Mouse (Mus musculus): ENCODE measurements around the gene 4930544D05Rik. TPM values are rescaled to one million over a fixed set of nuclear protein-coding genes. Genes with fewer than 3 reads are reported as not detected.

The 4930544D05Rik gene
- polyA plus RNA-seq, 1 experiment from 2014 or later: not detected

DNA sequence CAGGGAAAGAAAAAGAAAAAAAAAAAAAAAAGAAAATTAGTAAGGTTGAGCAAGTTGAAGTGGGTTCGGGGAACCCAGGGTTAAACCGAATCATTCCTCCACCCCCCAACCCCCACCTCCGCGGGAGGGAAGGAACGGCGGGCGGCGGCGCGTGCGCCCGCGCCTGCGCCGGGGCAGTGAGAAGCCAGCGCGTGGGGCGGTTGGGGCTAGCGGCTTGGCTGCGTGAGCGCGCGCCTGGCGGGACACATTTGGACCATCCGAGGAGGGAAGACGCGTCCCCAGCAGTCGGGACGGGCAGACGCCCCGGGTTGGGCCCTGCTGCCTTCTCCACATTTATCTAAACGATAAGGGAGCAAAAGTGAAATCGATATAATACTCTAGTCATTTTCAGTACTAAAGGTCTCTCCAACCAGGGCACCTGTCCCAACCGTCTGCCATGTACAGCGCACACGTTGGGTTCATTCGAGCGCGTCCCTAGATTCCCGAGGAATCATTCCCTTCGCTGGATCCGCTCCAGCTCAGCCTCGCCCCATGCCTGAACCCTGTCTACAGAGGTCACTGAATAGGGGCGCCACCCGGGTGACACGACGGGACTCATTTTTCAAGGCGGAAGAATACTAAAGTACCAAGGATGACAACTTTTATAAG is 39.4 kb downstream of the 4930544D05Rik start:
- Histone ChIP-seq H3K27ac (ENCODE audit: low read depth) (peak overlapping the region; percentile 98), H3K36me3 (ENCODE audit: control insufficient read depth, insufficient read depth, low read length) (peaks cover 31% of the 10 kb centered on the region), H3K4me2 (ENCODE audit: low read length) (peak overlapping the region; percentile 98), H3K9ac (ENCODE audit: low read length) (peak overlapping the region; percentile 99), H3K4me1 (replicated peaks; ENCODE audit: control insufficient read depth, insufficient read depth, low read length) (peaks cover 46% of the 10 kb centered on the region), H3K4me3 (ENCODE audit: low read depth, low read length) (peak overlapping the region; percentile 100), H3K27me3 (replicated peaks; ENCODE audit: control insufficient read depth, insufficient read depth, low read length) (no peaks in the 10 kb centered on the region), H3K9me3 (ENCODE audit: control insufficient read depth, low read length) (no peaks in the 10 kb centered on the region)
- WGBS: 0% methylated on average over 48 of the region's 48 CpGs
- peak; percentile 34 for ATAC-seq (replicated peaks; ENCODE audit: low FRiP score, low TSS enrichment, low read depth)
- peak; percentile 93 for DNase-seq (ENCODE audit: low spot score)

DNA sequence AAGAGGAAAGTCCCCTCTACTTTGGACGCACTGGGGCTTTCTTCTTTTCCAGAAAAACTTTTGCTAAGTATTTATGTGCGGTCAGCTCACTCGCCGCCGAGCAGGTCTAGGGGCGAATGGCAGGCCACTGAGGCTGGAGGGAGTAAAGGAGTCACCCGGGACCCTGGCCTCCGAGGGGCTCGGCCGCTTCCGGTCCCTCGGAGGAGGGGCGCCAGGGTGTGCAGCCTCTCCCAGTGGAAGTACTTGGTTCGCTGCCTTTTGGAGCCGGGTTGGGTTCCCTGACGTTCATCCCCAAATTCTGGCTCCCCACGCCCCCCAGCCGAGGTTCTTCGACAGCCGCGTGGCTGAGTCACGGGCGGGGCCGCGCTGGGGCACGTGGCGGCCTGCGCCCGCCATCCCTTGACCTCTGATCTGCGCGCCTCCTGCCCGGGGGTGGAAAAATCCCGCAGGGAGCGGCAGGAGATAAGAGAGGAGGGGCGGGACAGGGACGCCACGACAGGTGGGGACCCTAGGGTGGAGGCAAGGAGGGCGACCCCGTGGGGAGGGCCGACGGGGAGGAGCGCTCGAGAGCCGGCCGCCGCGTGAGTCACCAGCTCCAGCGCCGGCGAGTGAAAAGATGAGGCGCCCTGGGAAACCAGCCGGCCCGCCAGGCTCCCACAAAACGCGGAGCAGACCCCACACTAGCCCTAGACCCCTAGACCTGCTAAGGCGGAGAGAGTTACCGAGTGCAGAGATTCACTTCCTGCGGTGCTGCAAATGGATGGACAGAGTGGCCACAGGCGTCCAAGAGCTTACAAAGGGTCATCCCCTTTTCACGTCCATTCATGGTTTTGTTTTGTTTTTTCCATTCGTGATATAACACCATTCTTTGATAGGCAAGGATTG is 40.2 kb downstream of the 4930544D05Rik start:
- Histone ChIP-seq H3K4me2 (ENCODE audit: low read length) (peak overlapping the region; percentile 98), H3K36me3 (ENCODE audit: control insufficient read depth, insufficient read depth, low read length) (peaks cover 24% of the 10 kb centered on the region), H3K4me1 (replicated peaks; ENCODE audit: control insufficient read depth, insufficient read depth, low read length) (peaks cover 43% of the 10 kb centered on the region), H3K9me3 (ENCODE audit: control insufficient read depth, low read length) (no peaks in the 10 kb centered on the region), H3K27me3 (replicated peaks; ENCODE audit: control insufficient read depth, insufficient read depth, low read length) (no peaks in the 10 kb centered on the region), H3K4me3 (ENCODE audit: low read depth, low read length) (peak overlapping the region; percentile 100), H3K9ac (ENCODE audit: low read length) (peak overlapping the region; percentile 99), H3K27ac (ENCODE audit: low read depth) (peak overlapping the region; percentile 98)
- ATAC-seq (replicated peaks; ENCODE audit: low FRiP score, low TSS enrichment, low read depth) (peak; percentile 63), DNase-seq (ENCODE audit: low spot score) (peak; percentile 81)
- under 1% methylated on average over 58 of the region's 61 CpGs for WGBS

DNA sequence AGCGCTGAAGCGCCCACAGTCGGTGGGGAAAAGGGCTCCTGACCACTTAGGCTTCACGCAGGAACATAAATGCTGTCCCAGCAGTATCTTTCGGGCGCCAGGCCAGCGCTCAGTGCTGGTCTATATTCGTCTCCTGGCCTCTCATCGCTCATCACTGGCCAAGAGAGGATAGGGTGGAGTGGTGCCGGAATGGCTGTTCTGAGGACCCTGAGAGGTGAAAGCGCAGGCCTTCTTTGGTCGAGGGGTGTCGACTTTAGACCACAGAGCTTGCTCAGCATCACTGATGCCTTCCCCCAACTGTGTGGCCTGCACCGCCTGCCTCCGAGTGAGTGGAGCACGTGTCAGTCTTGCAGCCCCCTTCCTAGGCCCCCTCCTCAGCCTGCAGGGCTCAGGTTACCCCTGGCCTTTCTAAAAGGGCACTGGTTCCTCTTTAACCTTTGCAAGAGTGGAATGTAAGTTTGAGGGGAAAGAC is 40.8 kb downstream of the 4930544D05Rik start:
- Histone ChIP-seq H3K27me3 (replicated peaks; ENCODE audit: control insufficient read depth, insufficient read depth, low read length) (no peaks in the 10 kb centered on the region), H3K4me1 (replicated peaks; ENCODE audit: control insufficient read depth, insufficient read depth, low read length) (peaks cover 36% of the 10 kb centered on the region), H3K4me2 (ENCODE audit: low read length) (peak overlapping the region; percentile 98), H3K27ac (ENCODE audit: low read depth) (peak overlapping the region; percentile 98), H3K9ac (ENCODE audit: low read length) (peak overlapping the region; percentile 99), H3K9me3 (ENCODE audit: control insufficient read depth, low read length) (no peaks in the 10 kb centered on the region), H3K4me3 (ENCODE audit: low read depth, low read length) (peak overlapping the region; percentile 100), H3K36me3 (ENCODE audit: control insufficient read depth, insufficient read depth, low read length) (peaks cover 21% of the 10 kb centered on the region)
- DNase-seq (ENCODE audit: low spot score) (peak; percentile 66), ATAC-seq (replicated peaks; ENCODE audit: low FRiP score, low TSS enrichment, low read depth) (no peak)
- 8% methylated on average over 16 of the region's 16 CpGs for WGBS

DNA sequence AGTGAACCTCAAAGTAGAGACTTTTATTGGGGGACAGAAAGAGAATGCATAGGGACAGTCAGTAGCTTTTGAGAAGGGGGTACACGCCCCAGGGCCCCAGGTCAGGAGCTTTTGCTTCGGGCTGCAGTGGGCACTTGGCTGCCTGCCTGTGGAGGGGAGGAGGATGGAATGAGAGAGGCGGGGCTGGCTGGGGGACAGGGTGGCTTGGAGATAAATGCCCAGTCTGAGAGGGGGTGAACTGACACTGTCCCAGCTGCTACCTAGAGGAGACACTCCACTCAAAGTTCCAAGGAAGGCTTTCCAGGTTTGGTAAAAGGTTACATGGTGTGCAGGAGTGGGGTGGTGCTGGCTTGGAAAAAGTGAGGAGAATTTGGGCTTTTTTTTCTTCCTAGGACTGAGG is 41.3 kb downstream of the 4930544D05Rik start, which contains the start of gene Eno3:
Gene Eno3, plus strand, starts transcription at position 239 of the 400 bp plus-strand sequence.
- Histone ChIP-seq H3K4me2 (ENCODE audit: low read length) (peak within 1 kb of the TSS; percentile 98), H3K27ac (ENCODE audit: low read depth) (peak within 1 kb of the TSS; percentile 98), H3K9me3 (ENCODE audit: control insufficient read depth, low read length) (no peaks in the 10 kb centered on the region), H3K27me3 (replicated peaks; ENCODE audit: control insufficient read depth, insufficient read depth, low read length) (no peaks in the 10 kb centered on the region), H3K36me3 (ENCODE audit: control insufficient read depth, insufficient read depth, low read length) (peaks cover 18% of the 10 kb centered on the region), H3K9ac (ENCODE audit: low read length) (peak within 1 kb of the TSS; percentile 99), H3K4me3 (ENCODE audit: low read depth, low read length) (peak within 1 kb of the TSS; percentile 100), H3K4me1 (replicated peaks; ENCODE audit: control insufficient read depth, insufficient read depth, low read length) (peaks cover 31% of the 10 kb centered on the region)
- ATAC-seq (replicated peaks; ENCODE audit: low FRiP score, low TSS enrichment, low read depth) (no peak), DNase-seq (ENCODE audit: low spot score) (no peak)
- WGBS: 22% methylated on average over 3 of the region's 3 CpGs

DNA sequence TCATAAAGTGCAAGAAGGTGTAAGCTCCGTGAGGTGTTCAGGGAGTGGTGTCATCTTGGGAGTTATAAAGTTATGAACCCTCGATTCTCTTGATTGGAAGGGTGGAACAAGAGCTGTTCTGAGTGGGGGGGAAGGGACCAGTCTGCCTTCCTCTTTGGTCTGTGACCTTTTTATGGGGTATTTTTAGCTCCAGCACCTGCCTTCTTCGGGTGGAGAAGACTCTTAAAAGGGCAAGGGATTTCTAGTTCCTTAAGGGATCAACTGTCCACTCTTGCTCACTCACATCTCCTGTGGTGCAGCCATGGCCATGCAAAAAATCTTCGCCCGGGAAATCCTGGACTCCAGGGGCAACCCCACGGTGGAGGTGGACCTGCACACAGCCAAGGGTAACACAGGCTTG is 41.9 kb downstream of the 4930544D05Rik start:
- Histone ChIP-seq H3K4me1 (replicated peaks; ENCODE audit: control insufficient read depth, insufficient read depth, low read length) (peaks cover 25% of the 10 kb centered on the region), H3K36me3 (ENCODE audit: control insufficient read depth, insufficient read depth, low read length) (peaks cover 18% of the 10 kb centered on the region), H3K27me3 (replicated peaks; ENCODE audit: control insufficient read depth, insufficient read depth, low read length) (no peaks in the 10 kb centered on the region), H3K9ac (ENCODE audit: low read length) (no peak overlapping the region), H3K4me2 (ENCODE audit: low read length) (peak overlapping the region; percentile 98), H3K27ac (ENCODE audit: low read depth) (0 out of 2 replicates have a peak overlapping the region, but pooled peaks have one; percentile 98), H3K4me3 (ENCODE audit: low read depth, low read length) (no peak overlapping the region), H3K9me3 (ENCODE audit: control insufficient read depth, low read length) (no peaks in the 10 kb centered on the region)
- ATAC-seq (replicated peaks; ENCODE audit: low FRiP score, low TSS enrichment, low read depth) (no peak), DNase-seq (ENCODE audit: low spot score) (no peak)
- WGBS: 45% methylated on average over 6 of the region's 6 CpGs

DNA sequence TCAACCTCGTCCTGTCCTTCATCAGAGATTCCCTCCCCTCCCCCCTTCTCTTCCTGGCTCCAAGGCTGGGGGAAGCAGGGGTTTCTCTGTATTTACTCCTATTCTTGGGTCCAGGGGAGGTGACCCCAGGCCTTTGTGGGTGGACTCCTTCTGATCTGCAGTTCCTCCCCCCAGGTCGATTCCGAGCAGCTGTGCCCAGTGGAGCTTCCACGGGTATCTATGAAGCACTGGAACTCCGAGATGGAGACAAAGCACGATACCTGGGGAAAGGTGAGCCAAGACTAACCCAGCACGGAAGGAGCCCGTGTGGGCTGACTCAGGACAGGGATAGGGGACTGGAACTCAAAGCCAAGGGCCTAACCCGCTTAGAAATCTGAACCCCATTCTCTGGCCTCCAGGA is 42.3 kb downstream of the 4930544D05Rik start:
- ATAC-seq (replicated peaks; ENCODE audit: low FRiP score, low TSS enrichment, low read depth): no peak
- H3K27me3 ChIP-seq (replicated peaks; ENCODE audit: control insufficient read depth, insufficient read depth, low read length): no peaks in the 10 kb centered on the region
- H3K4me2 ChIP-seq (ENCODE audit: low read length): no peak overlapping the region

DNA sequence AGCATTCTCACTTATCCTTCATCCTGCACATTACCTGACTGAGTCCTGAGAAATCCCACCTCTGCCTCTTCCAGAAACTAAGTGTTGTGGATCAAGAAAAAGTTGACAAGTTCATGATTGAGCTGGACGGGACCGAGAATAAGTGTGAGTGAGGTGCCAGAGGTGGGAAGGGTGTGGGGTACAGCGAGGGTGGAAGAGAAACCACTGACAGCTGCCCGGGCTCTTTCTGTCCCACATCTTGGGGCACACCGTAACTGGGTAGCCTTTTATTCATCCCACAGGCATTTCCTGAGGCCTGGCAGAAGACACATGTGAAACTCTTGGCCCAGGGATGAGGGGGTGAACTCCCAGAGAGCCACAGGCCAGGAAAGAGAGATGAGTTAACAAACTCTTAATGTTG is 42.9 kb downstream of the 4930544D05Rik start:
- Histone ChIP-seq H3K4me3 (ENCODE audit: low read depth, low read length) (no peak overlapping the region), H3K4me2 (ENCODE audit: low read length) (no peak overlapping the region), H3K4me1 (replicated peaks; ENCODE audit: control insufficient read depth, insufficient read depth, low read length) (peaks cover 23% of the 10 kb centered on the region), H3K27ac (ENCODE audit: low read depth) (no peak overlapping the region), H3K36me3 (ENCODE audit: control insufficient read depth, insufficient read depth, low read length) (peaks cover 21% of the 10 kb centered on the region), H3K27me3 (replicated peaks; ENCODE audit: control insufficient read depth, insufficient read depth, low read length) (no peaks in the 10 kb centered on the region), H3K9ac (ENCODE audit: low read length) (no peak overlapping the region), H3K9me3 (ENCODE audit: control insufficient read depth, low read length) (no peaks in the 10 kb centered on the region)
- 92% methylated on average over 5 of the region's 5 CpGs for WGBS
- DNase-seq (ENCODE audit: low spot score) (no peak), ATAC-seq (replicated peaks; ENCODE audit: low FRiP score, low TSS enrichment, low read depth) (no peak)

More for the DNA sequence above, 42.3 kb downstream of the 4930544D05Rik start:
- Histone ChIP-seq H3K4me1 (replicated peaks; ENCODE audit: control insufficient read depth, insufficient read depth, low read length) (peaks cover 23% of the 10 kb centered on the region), H3K4me3 (ENCODE audit: low read depth, low read length) (no peak overlapping the region), H3K36me3 (ENCODE audit: control insufficient read depth, insufficient read depth, low read length) (peaks cover 18% of the 10 kb centered on the region), H3K9me3 (ENCODE audit: control insufficient read depth, low read length) (no peaks in the 10 kb centered on the region), H3K9ac (ENCODE audit: low read length) (no peak overlapping the region), H3K27ac (ENCODE audit: low read depth) (no peak overlapping the region)
- WGBS: 56% methylated on average over 9 of the region's 9 CpGs
- no peak for DNase-seq (ENCODE audit: low spot score)

DNA sequence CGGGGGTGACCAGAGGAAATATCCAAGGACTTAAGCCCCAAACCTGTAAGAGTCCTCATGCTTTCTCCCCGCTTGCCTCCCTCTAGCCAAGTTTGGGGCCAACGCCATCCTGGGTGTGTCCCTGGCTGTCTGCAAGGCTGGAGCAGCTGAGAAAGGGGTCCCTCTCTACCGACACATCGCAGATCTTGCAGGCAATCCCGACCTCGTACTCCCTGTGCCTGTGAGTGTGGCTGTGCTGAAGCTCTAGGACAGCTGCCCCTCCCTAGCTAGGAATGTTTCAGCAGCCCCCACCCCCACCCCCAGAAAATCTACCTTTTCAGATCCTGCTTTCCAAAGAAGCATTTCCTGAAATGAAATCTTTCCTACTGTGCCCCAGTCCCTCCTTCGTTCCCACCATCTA is 43.3 kb downstream of the 4930544D05Rik start:
- Histone ChIP-seq H3K4me3 (ENCODE audit: low read depth, low read length) (no peak overlapping the region), H3K27ac (ENCODE audit: low read depth) (no peak overlapping the region), H3K27me3 (replicated peaks; ENCODE audit: control insufficient read depth, insufficient read depth, low read length) (no peaks in the 10 kb centered on the region), H3K9ac (ENCODE audit: low read length) (no peak overlapping the region), H3K4me2 (ENCODE audit: low read length) (no peak overlapping the region), H3K4me1 (replicated peaks; ENCODE audit: control insufficient read depth, insufficient read depth, low read length) (peaks cover 23% of the 10 kb centered on the region), H3K9me3 (ENCODE audit: control insufficient read depth, low read length) (no peaks in the 10 kb centered on the region), H3K36me3 (ENCODE audit: control insufficient read depth, insufficient read depth, low read length) (peaks cover 25% of the 10 kb centered on the region)
- DNase-seq (ENCODE audit: low spot score) (no peak), ATAC-seq (replicated peaks; ENCODE audit: low FRiP score, low TSS enrichment, low read depth) (no peak)
- WGBS: 67% methylated on average over 8 of the region's 8 CpGs

Data from intestine, embryonic 14.5 days (tissue).